Mouse (Mus musculus): ENCODE data around the gene As3mt. TPM values are rescaled to one million over a fixed set of nuclear protein-coding genes. Genes with fewer than 3 reads are reported as not detected.

The As3mt gene
- 15.9 TPM for polyA plus RNA-seq (2017; shearing (Covaris generic))

GRCm38 (mm10) chr19:46707296-46708151 lies at the start of gene As3mt:
Gene As3mt (plus strand): TSS chr19:46707458.

DNA sequence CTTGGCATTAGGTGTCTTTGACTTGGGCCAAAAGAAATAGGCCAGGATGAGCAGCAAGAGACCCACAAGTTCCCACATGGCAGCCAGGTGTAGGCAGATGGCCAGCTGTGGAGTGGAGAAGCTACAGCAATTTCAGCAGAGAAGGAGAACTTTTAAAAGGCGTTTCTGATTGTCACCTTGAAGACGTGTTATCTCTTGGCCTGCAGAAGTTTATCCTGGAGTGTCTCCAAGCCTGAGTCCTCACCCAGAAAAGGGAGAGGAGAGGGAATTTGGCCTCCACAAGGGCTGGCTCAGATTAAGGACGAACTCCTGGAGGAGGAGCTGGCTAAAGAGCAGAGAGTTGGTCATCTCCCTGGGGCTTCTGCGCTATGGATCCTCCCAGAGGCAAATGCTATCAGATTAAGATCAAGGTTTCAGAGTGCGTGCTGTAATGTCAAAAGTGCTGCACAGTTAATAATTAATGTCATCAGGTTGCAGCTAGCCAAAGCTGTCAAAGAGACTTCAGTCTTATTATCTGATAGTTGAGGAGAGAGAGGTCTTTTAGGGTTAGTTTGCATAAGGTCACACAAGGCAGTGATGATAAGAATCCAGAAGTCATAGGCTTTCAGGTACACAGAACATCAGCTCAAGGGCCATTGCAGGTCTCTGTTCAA lies 34.4 kb upstream of the As3mt start, which contains the start of gene Cyp17a1:
Cyp17a1 (minus strand) TSS at position 407 of the 653 bp plus-strand sequence.

GRCm38 (mm10) chr19:46689460-46690372 lies 17.5 kb upstream of the As3mt start, which contains the start of gene Borcs7:
Gene Borcs7 (plus strand): TSS chr19:46689906.

DNA sequence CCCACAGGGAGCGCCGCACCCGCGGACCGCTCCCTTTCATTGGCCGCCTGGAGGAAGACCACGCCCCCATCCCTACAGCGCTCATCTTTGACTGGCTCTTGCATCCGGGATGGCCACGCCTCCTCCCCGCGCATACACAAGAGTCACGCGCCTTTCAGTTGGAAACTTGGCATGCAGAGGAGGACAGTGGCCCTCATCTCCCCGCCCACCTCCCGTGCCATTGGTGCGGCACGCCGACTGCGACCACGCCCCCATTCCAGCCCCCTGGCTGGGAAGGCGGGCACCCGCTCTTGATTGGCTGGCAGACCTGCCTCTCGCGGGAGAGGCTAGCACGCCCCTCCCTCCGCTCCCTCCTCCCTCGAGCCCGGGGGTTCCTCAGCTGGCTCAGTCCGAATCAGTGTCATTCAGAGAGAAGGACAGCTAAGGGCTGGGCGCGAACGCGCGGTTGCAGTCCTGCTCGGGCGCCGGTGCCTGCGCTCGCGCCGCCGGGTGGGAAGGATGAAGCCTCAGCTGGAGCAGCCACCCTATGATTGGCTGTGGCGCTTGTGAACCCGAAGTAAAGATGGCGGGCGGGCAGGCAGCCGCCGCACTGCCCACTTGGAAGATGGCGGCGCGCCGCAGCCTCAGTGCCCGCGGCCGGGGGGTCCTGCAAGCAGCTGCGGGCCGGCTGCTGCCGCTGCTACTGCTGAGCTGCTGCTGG lies 54.1 kb downstream of the As3mt start, which contains the start of gene Cnnm2:
Cnnm2 (plus strand) TSS at position 350 of the 700 bp plus-strand sequence.

Other genes starting within 250 kb of the As3mt start
- gene Trim8, start 205.8 kb upstream of the As3mt start, polyA plus RNA-seq (2017; shearing (Covaris generic)), result 124 TPM
- 16.9 TPM for gene Arl3, start 134.3 kb upstream of the As3mt start, polyA plus RNA-seq (2017; shearing (Covaris generic))
- 14.2 TPM for gene Sfxn2, start 134.1 kb upstream of the As3mt start, polyA plus RNA-seq (2017; shearing (Covaris generic))
- 68.5 TPM for gene Wbp1l, start 108.4 kb upstream of the As3mt start, polyA plus RNA-seq (2017; shearing (Covaris generic))
- 0.16 TPM for gene Cyp17a1, start 34.3 kb upstream of the As3mt start, polyA plus RNA-seq (2017; shearing (Covaris generic))
- 6.5 TPM for gene Borcs7, start 17.6 kb upstream of the As3mt start, polyA plus RNA-seq (2017; shearing (Covaris generic))
- 3.5 TPM for gene Cnnm2, start 54.1 kb downstream of the As3mt start, polyA plus RNA-seq (2017; shearing (Covaris generic))